Mouse (Mus musculus) embryonic facial prominence, embryonic 10.5 days (tissue): Measurements from ENCODE around the gene Emp3. TPM values are rescaled to one million over a fixed set of nuclear protein-coding genes. Genes with fewer than 3 reads are reported as not detected.
"Not testable (repeated sequence)": the region's sequence is repeated elsewhere in the genome, so short reads cannot be mapped to it uniquely, and the experiment has no call there.

Source experiments
- DNase-seq: peaks from one replicate; pipeline ENCODE4 v3.0.0-alpha.2; 2017; ENCODE audit warnings: low spot score
- H3K27ac ChIP-seq: fragments of 300-500 bp; sonication (generic); replicated peaks from 2 replicates; pipeline ENCODE4 v1.5.1; 2016; ENCODE audit warnings: mild to moderate bottlenecking
- H3K27me3 ChIP-seq: fragments of 300-500 bp; sonication (generic); replicated peaks from 2 replicates; pipeline ENCODE4 v1.6.1; 2016; ENCODE audit warnings: low read depth, mild to moderate bottlenecking; ENCODE audit not compliant: poor library complexity, severe bottlenecking
- H3K36me3 ChIP-seq: fragments of 300-500 bp; sonication (generic); replicated peaks from 2 replicates; pipeline ENCODE4 v1.6.1; 2016; ENCODE audit warnings: mild to moderate bottlenecking, moderate library complexity
- H3K4me1 ChIP-seq: fragments of 300-500 bp; sonication (generic); 2 replicates; pipeline ENCODE4 v1.6.1; 2016
- H3K4me3 ChIP-seq: fragments of 300-500 bp; sonication (generic); 2 replicates; pipeline ENCODE4 v1.5.1; 2016; ENCODE audit warnings: mild to moderate bottlenecking, moderate library complexity
- H3K9me3 ChIP-seq: fragments of 300-500 bp; sonication (generic); 2 replicates; pipeline ENCODE4 v1.6.1; 2016; ENCODE audit warnings: mild to moderate bottlenecking
- WGBS: fragments of 180-500 bp; shearing (Covaris S2); methylation state at CpG from one replicate; pipeline ENCODE4 v1.1.7; 2016; 5-methylcytosine and 5-hydroxymethylcytosine counted together
- polyA plus RNA-seq: library from polyadenylated mRNA; unstranded; fragments of >200 nt; fragmentation: Nextera tagmentation; extraction: Ambion mirVana; gene quantifications from 2 replicates; pipeline ENCODE4 v1.2.1, GENCODE M21; 2016

Emp3 gene
- polyA plus RNA-seq, 1 experiment from 2014 or later, result 15.6 TPM

DNA sequence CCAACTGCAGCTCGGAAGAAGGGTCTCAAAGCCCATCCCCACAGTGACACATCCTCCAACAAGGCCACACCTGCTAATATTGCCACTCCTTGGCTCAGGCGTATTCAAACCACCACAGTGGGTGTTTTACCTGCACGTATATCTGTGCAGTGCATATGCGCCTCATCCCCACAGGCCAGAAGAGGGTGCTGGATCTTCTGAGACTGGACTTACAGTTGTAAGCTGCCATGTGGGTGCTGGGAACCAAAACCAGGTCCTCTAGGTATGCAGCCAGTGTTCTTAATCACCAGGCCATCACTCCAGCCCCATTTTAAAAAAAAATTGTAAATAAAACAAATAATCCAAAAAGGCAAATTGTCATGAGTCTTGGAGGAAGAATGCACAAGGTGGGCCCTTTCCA, 40.7 kb downstream of the Emp3 start:
- WGBS, result 94% methylated on average over 4 of the region's 4 CpGs
- Histone ChIP-seq H3K36me3 (peaks cover 99% of the 10 kb centered on the region), H3K4me1 (no peaks in the 10 kb centered on the region), H3K9me3 (peaks cover 3% of the 10 kb centered on the region; the same call in 1 of the 2 replicates), H3K27me3 (no peaks in the 10 kb centered on the region), H3K4me3 (no peak overlapping the region), H3K27ac (no peak overlapping the region)
- no peak for DNase-seq

- WGBS, result 90% methylated on average over 1 of the region's 1 CpGs
- H3K36me3 ChIP-seq, result peaks cover 93% of the 10 kb centered on the region
Measured at GRCm38 (mm10) chr7:45878278-45878677, 42.9 kb downstream of the Emp3 start, which contains the start of gene Grin2d. Gene Grin2d (minus strand): TSS chr7:45878378.

DNA sequence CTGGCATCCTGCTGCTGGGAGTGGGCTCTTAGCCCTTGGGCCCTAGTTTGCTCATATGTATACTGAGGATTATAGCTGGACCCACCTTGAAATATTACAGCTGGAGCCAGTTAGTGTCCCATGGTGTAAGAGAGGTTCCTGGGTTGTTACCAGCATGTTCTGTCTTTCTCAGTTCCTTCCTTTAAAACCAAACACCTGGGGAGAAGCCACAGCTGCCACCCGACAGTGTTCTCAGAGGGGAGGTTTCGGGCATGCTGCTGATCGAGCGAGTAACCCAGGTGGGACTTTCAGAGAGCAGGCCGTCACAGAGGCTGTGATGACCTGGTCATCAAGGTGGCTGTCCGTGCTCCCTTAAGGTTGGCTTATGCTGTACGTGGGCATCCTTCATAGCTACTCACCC, 44.3 kb downstream of the Emp3 start:
- Histone ChIP-seq H3K36me3 (peaks cover 79% of the 10 kb centered on the region), H3K4me3 (no peak overlapping the region), H3K9me3 (peaks cover 3% of the 10 kb centered on the region; the same call in 1 of the 2 replicates), H3K4me1 (peaks cover 24% of the 10 kb centered on the region), H3K27me3 (peaks cover 5% of the 10 kb centered on the region), H3K27ac (no peak overlapping the region)
- DNase-seq, result no peak
- WGBS, result 93% methylated on average over 7 of the region's 7 CpGs

More at GRCm38 (mm10) chr7:45878278-45878677, 42.9 kb downstream of the Emp3 start, which contains the start of gene Grin2d:
- not testable (repeated sequence) for H3K4me3 ChIP-seq, H3K27me3 ChIP-seq, H3K9me3 ChIP-seq, DNase-seq, H3K27ac ChIP-seq
- H3K4me1 ChIP-seq, result peaks cover 19% of the 10 kb centered on the region

DNA sequence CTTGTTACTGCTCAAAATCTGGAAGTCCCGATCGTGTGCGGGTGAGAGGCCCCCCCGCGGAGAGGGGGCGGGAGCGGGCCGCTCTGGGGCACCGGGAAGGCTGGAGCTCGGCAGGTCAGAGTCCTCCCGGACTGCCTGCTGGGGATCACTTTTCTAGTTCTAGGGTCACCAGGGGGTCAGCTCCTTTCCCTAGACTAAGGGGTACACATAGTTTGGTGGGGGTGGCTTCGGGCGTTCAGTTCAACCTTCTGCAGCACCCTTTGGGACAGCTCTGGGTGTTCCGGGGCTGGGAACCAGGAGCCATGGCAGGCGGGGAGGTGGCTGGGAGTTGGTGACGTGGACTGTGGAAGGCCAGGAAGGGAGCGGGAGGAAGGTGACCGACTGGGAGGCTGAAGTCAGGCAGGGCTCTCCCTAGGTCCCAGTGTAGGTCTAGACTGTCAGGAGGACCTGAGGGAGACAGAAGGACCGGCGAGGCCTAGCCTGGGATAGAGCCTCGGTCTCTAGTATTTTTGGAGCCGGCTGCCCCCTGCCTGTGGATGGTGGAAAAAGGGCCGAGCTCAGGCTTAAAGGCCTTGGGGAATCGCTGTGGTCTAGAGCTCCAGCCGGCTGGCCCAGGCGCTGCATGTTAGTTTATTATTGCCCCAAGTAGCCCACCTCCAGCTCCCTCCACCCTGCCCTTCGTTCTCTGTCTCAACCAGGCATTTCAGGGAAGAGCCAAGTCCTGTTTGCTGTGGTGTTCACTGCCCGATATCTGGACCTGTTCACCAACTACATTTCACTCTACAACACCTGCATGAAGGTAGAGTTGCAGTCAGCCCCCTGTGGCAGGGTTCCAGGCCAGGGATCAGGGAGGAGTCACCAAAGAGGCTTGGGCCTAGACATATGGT, 47.9 kb downstream of the Emp3 start:
- 4% methylated on average over 28 of the region's 28 CpGs for WGBS
- Histone ChIP-seq H3K4me1 (peaks cover 50% of the 10 kb centered on the region), H3K36me3 (peaks cover 43% of the 10 kb centered on the region)

DNA sequence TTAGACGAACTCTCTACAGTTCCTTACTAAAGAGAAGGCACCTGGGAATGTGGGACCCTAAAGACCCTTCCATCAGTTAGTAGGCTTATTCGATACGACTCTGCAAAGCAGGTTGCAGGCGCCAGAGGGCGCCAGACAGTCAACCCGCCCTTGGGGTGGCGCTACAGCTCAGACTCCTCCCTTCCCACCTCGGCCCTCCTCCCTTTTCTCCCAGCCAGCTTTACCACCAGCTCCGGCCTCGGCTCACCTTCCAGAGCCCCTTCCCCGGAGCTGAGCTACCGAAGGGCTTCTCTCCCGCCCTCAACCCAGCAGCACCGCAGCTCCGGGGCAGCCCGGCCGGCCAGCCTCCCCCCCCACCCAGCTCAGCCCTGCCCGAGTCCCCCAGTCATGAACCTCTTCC, 48.6 kb downstream of the Emp3 start, which contains the start of gene Kdelr1:
TSS of gene Kdelr1 (plus strand) at position 149 of the 400 bp plus-strand sequence.
- under 1% methylated on average over 18 of the region's 18 CpGs for WGBS
- peak within 1 kb of the TSS; percentile 90 for H3K4me3 ChIP-seq
- peaks cover 37% of the 10 kb centered on the region for H3K36me3 ChIP-seq
- H3K4me1 ChIP-seq, result peaks cover 56% of the 10 kb centered on the region
- peak within 1 kb of the TSS; percentile 95 for H3K27ac ChIP-seq
- H3K27me3 ChIP-seq, result peaks cover 48% of the 10 kb centered on the region
- peak; percentile 93 for DNase-seq
- no peaks in the 10 kb centered on the region for H3K9me3 ChIP-seq

More for the DNA sequence above, 47.9 kb downstream of the Emp3 start:
- Histone ChIP-seq H3K9me3 (no peaks in the 10 kb centered on the region), H3K27me3 (peaks cover 41% of the 10 kb centered on the region), H3K27ac (peak overlapping the region; percentile 95), H3K4me3 (peak overlapping the region; percentile 90)
- peak; percentile 67 for DNase-seq

DNA sequence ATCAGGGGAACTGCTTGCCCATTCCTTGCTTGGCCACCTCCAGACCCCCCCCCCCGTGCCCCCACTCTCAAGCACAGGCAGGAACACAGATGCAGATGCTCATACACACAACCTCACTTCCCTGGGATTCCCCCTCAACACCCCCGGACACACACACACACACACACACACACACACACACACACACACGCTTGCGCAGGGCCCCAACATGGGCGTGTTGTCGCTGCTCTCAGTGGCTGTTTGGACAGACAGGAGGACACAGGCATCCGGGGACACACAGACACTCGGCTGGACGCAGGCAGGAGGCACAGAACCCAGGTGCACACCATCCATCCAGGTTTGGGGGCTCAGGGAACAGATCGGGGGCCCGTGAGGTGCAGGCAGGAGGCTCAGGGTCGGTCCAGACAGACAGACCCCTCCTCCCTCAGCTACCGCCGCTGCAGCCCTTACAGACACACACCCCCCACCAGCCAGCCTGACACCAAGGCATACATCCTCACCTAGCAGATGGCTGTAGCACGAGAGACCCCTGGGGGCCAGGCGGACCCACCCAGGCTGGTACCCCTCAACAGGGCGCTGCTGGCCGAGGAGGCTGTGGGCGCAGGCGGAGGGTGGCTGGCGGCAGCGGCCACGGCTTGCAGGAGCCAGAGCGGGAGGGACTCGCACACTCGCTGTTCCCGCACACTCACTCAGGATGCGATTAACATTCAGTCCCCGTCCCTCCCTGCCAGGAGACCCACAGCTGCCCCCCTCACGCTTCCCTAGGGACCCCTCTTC, 50.7 kb downstream of the Emp3 start:
- Histone ChIP-seq H3K27ac (peak overlapping the region; percentile 59), H3K9me3 (no peaks in the 10 kb centered on the region), H3K4me3 (peak overlapping the region; percentile 52), H3K36me3 (peaks cover 15% of the 10 kb centered on the region), H3K4me1 (peaks cover 74% of the 10 kb centered on the region), H3K27me3 (peaks cover 65% of the 10 kb centered on the region)
- peak; percentile 43 for DNase-seq
- 1% methylated on average over 30 of the region's 30 CpGs for WGBS

- peaks cover 9% of the 10 kb centered on the region for H3K36me3 ChIP-seq
- peak; percentile 47 for DNase-seq
- H3K27me3 ChIP-seq, result peaks cover 72% of the 10 kb centered on the region
- peaks cover 70% of the 10 kb centered on the region for H3K4me1 ChIP-seq
- H3K27ac ChIP-seq, result no peak overlapping the region
- WGBS, result 2% methylated on average over 14 of the region's 14 CpGs
- peak overlapping the region; percentile 52 for H3K4me3 ChIP-seq
- no peaks in the 10 kb centered on the region for H3K9me3 ChIP-seq
Measured at GRCm38 (mm10) chr7:45869787-45870186, 51.4 kb downstream of the Emp3 start.

- Histone ChIP-seq H3K27ac (no peak overlapping the region), H3K36me3 (peaks cover 3% of the 10 kb centered on the region), H3K9me3 (no peaks in the 10 kb centered on the region), H3K4me1 (peaks cover 64% of the 10 kb centered on the region), H3K27me3 (peaks cover 78% of the 10 kb centered on the region), H3K4me3 (peak overlapping the region; percentile 52)
- 10% methylated on average over 8 of the region's 8 CpGs for WGBS
- no peak for DNase-seq
Measured at GRCm38 (mm10) chr7:45869107-45869670, 52.0 kb downstream of the Emp3 start.

Other genes with a start within 250 kb of the Emp3 start
- gene Ntn5, start 237.4 kb downstream of the Emp3 start, polyA plus RNA-seq, result 0.28 and 0.42 TPM in 2 replicates
- gene Sec1, start 227.0 kb downstream of the Emp3 start, polyA plus RNA-seq, result 0.55 and 0.64 TPM in 2 replicates
- 8.5 and 9.1 TPM in 2 replicates for gene Car11, start 221.6 kb downstream of the Emp3 start, polyA plus RNA-seq
- 3.6 and 4.3 TPM in 2 replicates for gene Dbp, start 216.3 kb downstream of the Emp3 start, polyA plus RNA-seq
- 1,168 and 1,206 TPM in 2 replicates for gene Rpl18, start 205.9 kb downstream of the Emp3 start, polyA plus RNA-seq
- 41.5 and 42.1 TPM in 2 replicates for gene Sphk2, start 203.4 kb downstream of the Emp3 start, polyA plus RNA-seq
- 1.8 and 2.2 TPM in 2 replicates for gene Fam83e, start 200.2 kb downstream of the Emp3 start, polyA plus RNA-seq
- 0.22 TPM in 1 of 2 replicates, not detected in the other for gene Spaca4, start 195.6 kb downstream of the Emp3 start, polyA plus RNA-seq
- gene Lmtk3, start 137.7 kb downstream of the Emp3 start, polyA plus RNA-seq, result 2.1 and 3.0 TPM in 2 replicates
- 1.6 and 1.7 TPM in 2 replicates for gene Sult2b1, start 136.7 kb downstream of the Emp3 start, polyA plus RNA-seq
- gene Cyth2, start 106.8 kb downstream of the Emp3 start, polyA plus RNA-seq, result 157 and 161 TPM in 2 replicates
- gene Kcnj14, start 96.6 kb downstream of the Emp3 start, polyA plus RNA-seq, result 0.88 and 1.5 TPM in 2 replicates
- gene Grwd1, start 90.5 kb downstream of the Emp3 start, polyA plus RNA-seq, result 127 and 132 TPM in 2 replicates
- gene Kdelr1, start 48.6 kb downstream of the Emp3 start, polyA plus RNA-seq, result 30.4 and 36.6 TPM in 2 replicates
- gene Grin2d, start 43.0 kb downstream of the Emp3 start, polyA plus RNA-seq, result 0.09 and 0.20 TPM in 2 replicates
- 1.2 and 1.3 TPM in 2 replicates for gene Syngr4, start 24.7 kb downstream of the Emp3 start, polyA plus RNA-seq
- gene Tmem143, start 24.5 kb downstream of the Emp3 start, polyA plus RNA-seq, result 4.5 and 5.5 TPM in 2 replicates
- 4.6 and 6.8 TPM in 2 replicates for gene Ccdc114, start 2.7 kb upstream of the Emp3 start, polyA plus RNA-seq
- 0.10 TPM in 1 of 2 replicates, not detected in the other for gene Abcc6, start 108.9 kb upstream of the Emp3 start, polyA plus RNA-seq
- 26.8 and 30.6 TPM in 2 replicates for gene Nomo1, start 112.3 kb upstream of the Emp3 start, polyA plus RNA-seq
- 0.09 and 0.13 TPM in 2 replicates for gene Kcnj11, start 179.4 kb upstream of the Emp3 start, polyA plus RNA-seq